Mouse (Mus musculus): ENCODE data around the gene Slc35f6. TPM values are rescaled to one million over a fixed set of nuclear protein-coding genes. Genes with fewer than 3 reads are reported as not detected.

The Slc35f6 gene
- polyA plus RNA-seq, 1 experiment from 2014 or later, result 30.7 TPM

DNA sequence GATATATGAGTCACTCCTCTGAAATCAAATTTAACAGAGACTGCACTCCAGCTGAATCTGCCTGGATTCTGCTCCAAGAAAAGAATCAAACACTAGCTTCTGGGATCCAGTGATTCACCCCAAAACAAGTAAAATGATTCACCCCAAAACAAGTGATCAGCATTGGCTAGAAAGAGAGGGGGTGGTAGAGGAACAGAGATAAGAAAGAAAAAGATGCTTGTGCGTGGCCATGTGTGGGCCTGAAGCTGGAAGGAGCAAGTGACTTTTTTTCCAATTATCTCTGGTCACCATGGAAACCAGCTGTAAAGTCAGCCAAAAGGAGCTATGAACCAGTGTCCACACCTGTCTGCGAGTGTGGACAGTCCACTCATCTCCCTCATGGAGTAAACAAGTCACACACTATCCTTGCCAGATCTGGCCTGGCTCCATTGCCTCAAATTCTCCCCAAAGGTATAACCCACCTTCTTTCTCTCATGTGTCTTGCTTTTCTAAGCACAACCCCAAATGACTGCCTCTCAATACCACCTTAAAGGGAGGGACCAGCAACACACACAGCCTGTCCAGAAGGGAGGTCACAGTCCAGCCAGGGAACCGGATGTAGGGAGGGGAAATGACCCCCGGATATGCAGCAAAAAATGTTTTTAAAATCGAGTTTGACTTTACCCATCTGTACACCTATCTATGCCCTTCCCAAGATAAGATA, 4.1 kb upstream of the Slc35f6 start:
- WGBS, result 67% methylated on average over 5 of the region's 5 CpGs
- Histone ChIP-seq H3K4me2 (no peak overlapping the region), H3K4me1 (replicated peaks) (peaks cover 11% of the 10 kb centered on the region), H3K4me3 (no peak overlapping the region), H3K27me3 (no peaks in the 10 kb centered on the region), H3K9ac (no peak overlapping the region), H3K36me3 (no peaks in the 10 kb centered on the region), H3K27ac (no peak overlapping the region), H3K9me3 (no peaks in the 10 kb centered on the region)
- no peak for ATAC-seq (ENCODE audit: low FRiP score)

DNA sequence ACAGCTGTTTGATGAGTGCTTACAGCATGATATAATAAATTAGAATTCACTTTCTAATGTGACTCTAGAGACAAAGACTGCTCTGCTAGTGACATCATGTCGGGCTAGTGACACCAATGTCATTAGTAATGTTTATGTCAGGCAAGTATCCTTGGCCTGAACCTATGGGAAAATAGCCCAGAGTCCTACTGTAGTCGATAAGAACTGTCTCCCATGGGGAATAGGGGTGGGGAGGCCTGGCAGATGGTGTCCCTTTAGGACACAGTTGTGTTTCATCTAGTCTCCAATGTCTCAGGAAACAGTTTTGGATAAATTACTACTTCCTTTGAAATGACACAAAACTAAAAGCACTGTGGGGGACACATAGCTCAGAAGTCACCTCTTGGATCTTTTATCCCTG, 1.7 kb upstream of the Slc35f6 start:
- ATAC-seq (ENCODE audit: low FRiP score), result no peak
- 63% methylated on average over 2 of the region's 2 CpGs for WGBS
- no peak overlapping the region for H3K27ac ChIP-seq
- H3K27me3 ChIP-seq, result no peaks in the 10 kb centered on the region
- H3K9ac ChIP-seq, result no peak overlapping the region
- H3K4me1 ChIP-seq (replicated peaks), result peaks cover 22% of the 10 kb centered on the region
- no peak overlapping the region for H3K4me3 ChIP-seq
- H3K36me3 ChIP-seq, result peaks cover 1% of the 10 kb centered on the region; the same call in 1 of the 2 replicates
- H3K4me2 ChIP-seq, result no peak overlapping the region
- no peaks in the 10 kb centered on the region for H3K9me3 ChIP-seq

DNA sequence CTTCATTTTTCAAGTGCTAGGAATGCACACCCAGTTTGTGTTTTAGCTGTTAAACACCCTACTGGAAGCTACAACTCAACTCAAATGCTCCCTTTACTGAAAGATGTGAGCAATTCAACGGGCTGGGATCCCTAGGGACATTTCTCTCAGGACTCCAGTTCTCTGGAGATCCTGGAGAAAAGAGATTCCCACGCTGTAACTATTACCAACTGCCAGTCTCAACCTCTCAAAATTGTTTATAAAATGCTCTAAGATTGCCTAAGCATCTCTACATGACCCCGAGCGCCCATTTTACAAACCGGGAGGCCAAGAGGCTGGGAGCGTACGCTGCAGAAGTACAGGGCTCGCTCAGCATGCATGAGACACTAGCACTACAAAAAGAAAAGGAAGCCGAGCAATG, 337 bp upstream of the Slc35f6 start:
- no peaks in the 10 kb centered on the region for H3K27me3 ChIP-seq
- H3K4me2 ChIP-seq, result peak overlapping the region; percentile 96
- 14% methylated on average over 9 of the region's 9 CpGs for WGBS
- H3K9me3 ChIP-seq, result no peaks in the 10 kb centered on the region
- H3K4me1 ChIP-seq (replicated peaks), result peaks cover 22% of the 10 kb centered on the region
- H3K9ac ChIP-seq, result peak overlapping the region; percentile 87
- peak overlapping the region; percentile 88 for H3K4me3 ChIP-seq
- 0 out of 2 replicates have a peak, but pooled peaks have one; percentile 8 for ATAC-seq (ENCODE audit: low FRiP score)
- H3K27ac ChIP-seq, result peak overlapping the region; percentile 56
- H3K36me3 ChIP-seq, result peaks cover 12% of the 10 kb centered on the region

DNA sequence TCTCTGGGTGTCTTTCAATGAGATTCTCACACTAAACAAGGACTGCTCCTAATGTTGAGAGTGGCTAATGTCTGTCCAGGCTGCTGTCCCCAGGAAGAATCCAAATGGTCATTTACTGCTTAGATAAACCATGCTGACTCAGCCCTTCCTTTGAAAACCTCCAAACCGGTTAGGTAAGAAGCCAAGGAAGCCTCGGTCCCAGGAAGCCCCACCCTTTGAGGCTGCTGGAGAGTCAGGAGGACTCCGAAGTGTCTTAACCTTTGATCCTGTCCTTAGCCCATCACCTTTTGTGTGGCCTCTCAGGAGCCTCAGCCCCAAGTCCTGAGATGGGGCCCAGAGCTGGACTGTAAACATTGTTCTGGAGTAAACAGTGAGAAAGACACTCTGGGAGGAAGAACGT, 1.8 kb downstream of the Slc35f6 start:
- Histone ChIP-seq H3K36me3 (peaks cover 13% of the 10 kb centered on the region), H3K4me1 (replicated peaks) (peaks cover 22% of the 10 kb centered on the region), H3K9ac (0 out of 2 replicates have a peak overlapping the region, but pooled peaks have one; percentile 87), H3K27ac (no peak overlapping the region), H3K27me3 (no peaks in the 10 kb centered on the region), H3K4me2 (no peak overlapping the region; the same call in 1 of the 2 replicates), H3K4me3 (no peak overlapping the region), H3K9me3 (no peaks in the 10 kb centered on the region)
- ATAC-seq (ENCODE audit: low FRiP score), result no peak
- 79% methylated on average over 4 of the region's 4 CpGs for WGBS

DNA sequence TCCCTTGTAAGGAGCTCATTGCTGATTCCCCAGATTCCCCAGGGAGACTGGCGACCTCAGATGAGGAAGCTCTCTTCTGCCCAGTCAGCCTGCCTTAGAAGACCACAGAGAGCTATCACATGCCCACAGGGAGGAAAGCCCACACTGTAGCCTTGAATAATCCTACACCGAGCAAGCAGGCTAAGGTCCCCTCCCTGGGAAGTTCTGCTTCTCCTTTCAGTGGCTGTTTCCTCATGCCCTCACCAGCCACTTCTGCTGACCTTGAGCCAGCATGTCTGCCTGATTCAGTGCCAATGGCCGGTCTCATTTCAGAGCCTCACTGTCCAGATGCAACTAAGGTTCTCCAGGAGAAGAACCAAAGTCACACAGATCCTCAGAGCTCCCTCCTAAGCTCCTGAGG, 3.0 kb downstream of the Slc35f6 start:
- H3K4me3 ChIP-seq, result no peak overlapping the region
- H3K36me3 ChIP-seq, result peaks cover 25% of the 10 kb centered on the region
- H3K9me3 ChIP-seq, result no peaks in the 10 kb centered on the region
- H3K4me1 ChIP-seq (replicated peaks), result peaks cover 22% of the 10 kb centered on the region
- 88% methylated on average over 3 of the region's 3 CpGs for WGBS
- no peaks in the 10 kb centered on the region for H3K27me3 ChIP-seq
- no peak overlapping the region for H3K9ac ChIP-seq
- ATAC-seq (ENCODE audit: low FRiP score), result no peak
- H3K4me2 ChIP-seq, result no peak overlapping the region
- no peak overlapping the region for H3K27ac ChIP-seq

DNA sequence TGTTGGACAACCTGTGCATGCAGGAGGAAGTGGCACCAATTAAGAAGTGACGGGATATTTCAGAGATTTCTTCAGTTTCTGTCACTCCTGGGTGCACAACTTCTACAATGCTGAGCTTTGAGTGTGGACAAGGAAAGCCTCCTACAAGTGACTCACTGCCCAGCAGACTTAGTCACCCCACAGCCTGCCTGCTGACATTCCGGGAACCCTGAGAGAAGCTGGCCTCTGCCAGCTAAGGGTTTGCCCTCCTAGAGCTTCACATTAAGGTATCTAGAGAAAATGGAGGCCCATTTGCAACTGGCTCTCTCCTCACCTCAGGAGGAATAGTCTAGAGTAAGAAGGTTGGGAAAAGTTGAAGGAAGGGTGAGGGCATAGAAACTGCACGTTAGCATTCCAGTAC, 3.8 kb downstream of the Slc35f6 start:
- H3K9ac ChIP-seq, result no peak overlapping the region
- peaks cover 33% of the 10 kb centered on the region for H3K36me3 ChIP-seq
- 90% methylated on average over 3 of the region's 3 CpGs for WGBS
- H3K4me2 ChIP-seq, result no peak overlapping the region
- ATAC-seq (ENCODE audit: low FRiP score), result no peak
- peaks cover 22% of the 10 kb centered on the region for H3K4me1 ChIP-seq (replicated peaks)
- H3K9me3 ChIP-seq, result no peaks in the 10 kb centered on the region
- H3K27ac ChIP-seq, result no peak overlapping the region
- no peaks in the 10 kb centered on the region for H3K27me3 ChIP-seq
- no peak overlapping the region for H3K4me3 ChIP-seq

DNA sequence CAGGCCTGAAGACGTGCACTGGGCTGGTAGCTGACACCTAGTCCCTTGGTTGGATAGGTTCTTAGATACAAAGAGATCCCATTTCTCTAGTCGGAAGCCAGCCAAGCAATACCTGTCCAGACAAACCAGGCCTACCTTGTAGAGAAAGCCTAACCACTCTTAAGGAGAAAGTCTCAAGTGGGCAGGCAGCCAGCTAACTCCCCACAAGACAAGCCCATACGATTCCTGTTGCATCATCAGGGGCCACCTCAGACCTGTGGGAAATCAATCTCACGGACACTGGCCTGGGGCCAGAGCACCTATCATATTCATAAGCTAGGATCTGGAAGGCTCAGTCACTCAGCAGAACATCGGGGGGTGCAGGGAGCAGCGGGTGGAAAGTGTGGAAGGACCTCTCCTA, 5.5 kb downstream of the Slc35f6 start:
- no peak for ATAC-seq (ENCODE audit: low FRiP score)
- no peak overlapping the region for H3K4me2 ChIP-seq
- peaks cover 49% of the 10 kb centered on the region for H3K36me3 ChIP-seq
- no peaks in the 10 kb centered on the region for H3K27me3 ChIP-seq
- no peak overlapping the region for H3K27ac ChIP-seq
- no peak overlapping the region for H3K9ac ChIP-seq
- H3K4me3 ChIP-seq, result no peak overlapping the region
- H3K4me1 ChIP-seq (replicated peaks), result peaks cover 14% of the 10 kb centered on the region
- no peaks in the 10 kb centered on the region for H3K9me3 ChIP-seq
- WGBS, result 94% methylated on average over 6 of the region's 6 CpGs

DNA sequence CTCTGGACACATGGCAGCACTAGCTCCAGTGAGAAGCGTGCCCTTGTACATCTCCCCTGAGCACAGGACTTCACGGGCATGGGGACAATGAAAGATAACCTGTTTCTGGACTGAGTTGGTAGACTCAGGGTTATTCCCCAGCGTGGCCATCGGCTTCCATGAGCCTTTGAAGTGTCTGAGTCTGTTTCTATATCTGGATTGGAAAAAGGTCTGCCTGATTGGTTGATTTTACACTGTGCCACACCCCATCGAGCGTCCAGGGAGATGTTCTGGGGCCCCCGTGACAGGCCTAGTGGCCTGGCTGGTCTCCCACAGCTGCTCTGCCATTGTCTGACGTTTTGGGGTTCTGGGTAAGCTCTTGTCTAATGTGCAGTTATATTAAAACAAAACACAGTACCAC, 7.3 kb downstream of the Slc35f6 start:
- no peak for ATAC-seq (ENCODE audit: low FRiP score)
- WGBS, result 86% methylated on average over 8 of the region's 8 CpGs
- H3K4me1 ChIP-seq (replicated peaks), result no peaks in the 10 kb centered on the region
- peaks cover 57% of the 10 kb centered on the region for H3K36me3 ChIP-seq
- H3K9ac ChIP-seq, result 0 out of 2 replicates have a peak overlapping the region, but pooled peaks have one; percentile 46
- no peaks in the 10 kb centered on the region for H3K27me3 ChIP-seq
- no peaks in the 10 kb centered on the region for H3K9me3 ChIP-seq
- no peak overlapping the region for H3K27ac ChIP-seq
- H3K4me3 ChIP-seq, result no peak overlapping the region
- H3K4me2 ChIP-seq, result no peak overlapping the region

DNA sequence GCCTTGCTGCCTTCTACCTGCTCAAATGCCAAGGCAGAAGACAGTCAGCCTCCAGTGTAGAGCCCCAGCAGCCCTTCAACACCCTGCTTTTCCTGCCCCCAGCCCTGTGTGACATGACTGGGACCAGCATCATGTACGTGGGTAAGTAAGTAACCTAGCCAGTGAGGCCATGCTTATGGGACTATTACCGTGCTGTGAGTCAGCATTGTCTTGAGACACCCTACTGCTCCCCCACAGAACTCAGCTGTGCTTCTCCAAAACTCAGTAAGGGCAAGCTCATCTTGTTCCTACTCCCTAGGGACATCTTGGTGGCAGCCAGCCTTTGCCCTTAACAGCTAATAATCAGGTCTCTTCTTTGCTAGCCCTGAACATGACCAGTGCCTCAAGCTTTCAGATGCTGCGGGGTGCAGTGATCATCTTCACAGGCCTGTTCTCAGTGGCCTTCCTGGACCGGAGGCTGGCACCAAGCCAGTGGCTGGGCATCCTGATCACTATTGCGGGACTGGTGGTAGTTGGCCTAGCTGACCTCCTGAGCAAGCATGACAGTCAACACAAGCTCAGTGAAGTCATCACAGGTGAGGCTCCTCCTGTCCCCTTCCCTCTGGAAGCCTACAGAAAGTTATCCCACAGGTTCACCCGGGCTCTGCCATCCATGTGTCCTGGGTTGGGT, 7.9 kb downstream of the Slc35f6 start:
- H3K4me1 ChIP-seq (replicated peaks), result no peaks in the 10 kb centered on the region
- H3K36me3 ChIP-seq, result peaks cover 57% of the 10 kb centered on the region
- no peaks in the 10 kb centered on the region for H3K27me3 ChIP-seq
- WGBS, result 93% methylated on average over 6 of the region's 6 CpGs
- no peak overlapping the region for H3K9ac ChIP-seq
- H3K9me3 ChIP-seq, result no peaks in the 10 kb centered on the region
- H3K4me3 ChIP-seq, result no peak overlapping the region
- no peak overlapping the region for H3K27ac ChIP-seq
- no peak for ATAC-seq (ENCODE audit: low FRiP score)
- H3K4me2 ChIP-seq, result no peak overlapping the region

DNA sequence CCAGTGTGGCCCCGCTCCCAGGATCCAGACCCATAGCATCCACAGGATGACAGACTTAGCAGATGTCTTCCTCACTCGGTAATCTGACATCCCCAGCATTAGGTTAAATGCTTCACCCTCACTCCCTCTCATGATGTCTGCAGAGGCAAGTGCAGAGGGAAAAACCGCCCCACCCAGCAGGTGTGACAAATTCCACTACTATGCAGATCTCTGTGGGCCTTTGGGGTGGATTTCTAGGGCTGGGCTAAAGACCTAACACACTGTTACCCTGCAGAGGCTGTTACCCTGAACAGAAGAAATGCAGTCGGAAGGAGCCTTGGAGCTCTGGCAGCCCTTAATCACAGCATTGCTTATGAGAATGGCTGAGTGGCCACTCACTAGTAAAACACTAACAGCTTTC, 11.3 kb downstream of the Slc35f6 start:
- no peak overlapping the region for H3K9ac ChIP-seq
- no peak overlapping the region for H3K4me2 ChIP-seq
- H3K9me3 ChIP-seq, result no peaks in the 10 kb centered on the region
- H3K36me3 ChIP-seq, result peaks cover 46% of the 10 kb centered on the region
- H3K4me1 ChIP-seq (replicated peaks), result no peaks in the 10 kb centered on the region
- no peaks in the 10 kb centered on the region for H3K27me3 ChIP-seq
- 91% methylated on average over 4 of the region's 4 CpGs for WGBS
- H3K4me3 ChIP-seq, result no peak overlapping the region
- H3K27ac ChIP-seq, result no peak overlapping the region
- no peak for ATAC-seq (ENCODE audit: low FRiP score)

DNA sequence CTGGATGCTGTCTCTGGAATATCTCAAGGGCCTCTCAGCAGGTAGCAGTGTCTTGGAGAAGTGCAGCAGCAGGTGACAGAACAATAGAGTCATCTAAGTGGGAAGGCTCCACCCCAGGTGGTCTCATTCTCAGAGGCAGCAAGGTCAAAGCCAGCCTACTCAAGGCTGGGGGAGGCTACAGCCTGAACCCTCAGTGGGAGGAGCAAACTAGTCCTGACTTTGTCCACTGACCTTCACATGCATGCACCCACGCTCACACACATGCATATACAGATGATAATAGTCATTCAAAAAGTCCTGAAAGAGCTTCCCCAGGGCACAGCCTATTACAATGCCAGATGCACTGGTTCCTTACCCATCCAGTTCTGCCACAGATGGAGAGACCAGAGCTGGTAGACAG, 12.5 kb downstream of the Slc35f6 start:
- ATAC-seq (ENCODE audit: low FRiP score), result no peak
- 88% methylated on average over 1 of the region's 1 CpGs for WGBS
- H3K9me3 ChIP-seq, result no peaks in the 10 kb centered on the region

DNA sequence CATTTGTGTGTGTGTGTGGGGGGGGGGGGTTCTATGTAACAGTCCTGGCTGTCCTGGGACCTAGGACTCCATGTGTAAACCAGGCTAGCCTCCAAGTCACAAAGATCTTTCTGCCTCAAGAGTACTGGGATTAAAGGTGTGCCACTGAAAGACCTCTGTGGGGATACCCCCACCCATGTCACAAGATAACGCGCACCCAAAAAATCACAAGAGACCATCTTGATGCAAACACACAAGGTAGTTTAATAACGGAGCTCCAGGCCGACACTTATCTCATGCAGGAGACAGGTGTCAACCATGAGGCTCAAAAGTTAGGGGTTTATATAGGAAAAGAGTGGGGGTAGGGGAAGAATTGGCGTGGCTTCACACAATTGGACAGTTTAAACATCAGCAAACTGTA, 13.1 kb downstream of the Slc35f6 start:
- peaks cover 32% of the 10 kb centered on the region for H3K36me3 ChIP-seq
- no peak overlapping the region for H3K4me3 ChIP-seq
- H3K9ac ChIP-seq, result no peak overlapping the region
- no peak for ATAC-seq (ENCODE audit: low FRiP score)
- no peaks in the 10 kb centered on the region for H3K27me3 ChIP-seq
- H3K4me2 ChIP-seq, result no peak overlapping the region
- H3K4me1 ChIP-seq (replicated peaks), result no peaks in the 10 kb centered on the region
- 95% methylated on average over 5 of the region's 5 CpGs for WGBS
- H3K9me3 ChIP-seq, result no peaks in the 10 kb centered on the region
- H3K27ac ChIP-seq, result no peak overlapping the region

More for the DNA sequence above, 12.5 kb downstream of the Slc35f6 start:
- H3K27ac ChIP-seq, result no peak overlapping the region
- H3K4me2 ChIP-seq, result no peak overlapping the region
- no peak overlapping the region for H3K9ac ChIP-seq
- H3K27me3 ChIP-seq, result no peaks in the 10 kb centered on the region
- peaks cover 38% of the 10 kb centered on the region for H3K36me3 ChIP-seq
- H3K4me1 ChIP-seq (replicated peaks), result no peaks in the 10 kb centered on the region
- H3K4me3 ChIP-seq, result no peak overlapping the region

DNA sequence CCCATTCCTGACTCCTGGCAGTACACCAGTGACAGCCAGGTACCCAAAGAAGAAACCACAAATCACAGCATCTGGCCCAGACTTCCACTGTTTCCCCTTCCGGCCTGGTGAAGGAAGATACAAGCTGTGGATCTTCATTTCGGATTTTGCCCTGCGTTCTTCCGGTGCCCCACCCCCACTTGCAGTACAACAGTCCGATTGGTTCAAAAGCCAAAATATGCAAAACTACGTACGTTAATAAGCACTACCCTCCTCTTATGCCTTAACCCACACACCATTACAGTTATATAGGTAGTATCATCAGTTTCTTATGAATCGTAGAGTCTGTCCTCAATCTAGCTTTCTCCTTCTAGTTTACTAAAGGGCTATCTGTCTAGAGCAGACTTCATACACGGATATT, 17.6 kb downstream of the Slc35f6 start:
- Histone ChIP-seq H3K9me3 (no peaks in the 10 kb centered on the region), H3K4me3 (no peak overlapping the region), H3K9ac (no peak overlapping the region), H3K27me3 (no peaks in the 10 kb centered on the region), H3K27ac (no peak overlapping the region), H3K4me2 (no peak overlapping the region), H3K36me3 (no peaks in the 10 kb centered on the region), H3K4me1 (replicated peaks) (peaks cover 22% of the 10 kb centered on the region)
- ATAC-seq (ENCODE audit: low FRiP score), result no peak
- WGBS, result 94% methylated on average over 9 of the region's 9 CpGs

All from hindbrain, embryonic 13.5 days (tissue).